Mouse (Mus musculus) small intestine, adult 2 months (tissue): Measurements from ENCODE around the gene Naalad2.

Source experiments
- CTCF ChIP-seq: fragments of 200-500 bp; IDR thresholded peaks from 2 replicates; pipeline ENCODE4 v1.5.1; 2012; ENCODE audit warnings: low read depth, mild to moderate bottlenecking, control low read depth, inconsistent platforms, low read length, moderate library complexity, mixed read lengths; ENCODE audit not compliant: insufficient replicate concordance, insufficient read length; ENCODE audit errors: extremely low read depth
- POLR2A ChIP-seq: fragments of 200-500 bp; IDR thresholded peaks from 2 replicates; pipeline ENCODE4 v1.6.1; 2012; ENCODE audit warnings: low read depth, mild to moderate bottlenecking, control low read depth, inconsistent platforms, low read length, moderate library complexity

DNA sequence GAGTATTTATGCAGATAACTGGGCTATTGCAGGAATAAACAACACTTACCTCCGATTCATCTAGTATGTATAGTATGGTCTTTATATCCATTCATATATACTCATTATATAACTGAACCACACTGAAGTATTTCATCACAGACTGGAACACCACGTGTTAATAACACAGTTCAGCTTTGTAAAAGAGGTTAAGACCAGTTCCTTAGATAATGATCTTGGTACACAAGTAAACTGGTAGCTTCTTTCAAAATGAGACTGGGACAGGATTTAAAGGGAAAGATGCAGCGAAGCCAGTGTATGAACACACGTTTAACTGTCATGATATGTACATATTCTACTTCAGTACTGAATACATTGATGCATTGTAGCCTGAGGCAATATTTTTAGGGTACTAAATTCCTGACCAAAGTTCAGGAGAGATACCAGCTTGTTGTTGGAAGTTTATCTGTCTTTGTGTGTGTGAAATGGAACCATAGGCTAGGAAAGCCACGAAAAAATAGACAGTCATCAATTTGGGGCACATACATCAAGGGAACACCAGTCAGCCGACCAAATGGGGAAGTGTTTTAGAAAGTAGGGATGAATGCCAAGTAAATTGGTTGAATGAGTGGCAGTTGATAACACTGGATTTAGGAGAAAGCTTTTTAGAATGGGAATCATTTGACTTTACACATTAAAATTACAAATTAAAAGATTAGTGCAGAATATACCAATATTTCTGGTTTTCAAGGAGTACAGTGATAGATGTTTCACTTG is 109.6 kb downstream of the Naalad2 start:
- no peak for TF ChIP-seq POLR2A
- TF ChIP-seq CTCF: no peak
